Mouse (Mus musculus) adrenal gland, postnatal 10 days (tissue): Measurements from ENCODE around the gene Bloc1s4. TPM values are rescaled to one million over a fixed set of nuclear protein-coding genes. Genes with fewer than 3 reads are reported as not detected.

ENCODE experiments used
- DNase-seq: peaks from one replicate; pipeline ENCODE4 v3.0.0; 2021; ENCODE audit warnings: mixed read lengths
- long read RNA-seq, 2 experiments: library from polyadenylated mRNA; stranded (forward); transcript quantifications; one replicate each; pipeline ENCODE4 v2.0.0; 2021
- total RNA-seq, 2 experiments: library from RNA; stranded (reverse); gene quantifications; 2 replicates each; pipeline ENCODE4 v1.2.3; 2021

The Bloc1s4 gene
- total RNA-seq: 10 to 100 TPM; 22.6 to 27.2 TPM
- long read RNA-seq, experiment 1, transcript Bloc1s4-201 (1 exons, 1,273 nt): major isoform, 96 of 96 reads
- long read RNA-seq, experiment 1, partial matches to known transcripts: 0 of 96 reads
- long read RNA-seq, experiment 1, other reads (novel, unspliced or antisense): 0 of 96 reads
- long read RNA-seq, experiment 2, transcript Bloc1s4-201 (1 exons, 1,273 nt): major isoform, 35 of 35 reads
- long read RNA-seq, experiment 2, partial matches to known transcripts: 0 of 35 reads
- long read RNA-seq, experiment 2, other reads (novel, unspliced or antisense): 0 of 35 reads

GRCm38 (mm10) chr5:36748536-36749061, at the start of gene Bloc1s4:
TSS of gene Bloc1s4 (minus strand) at chr5:36748650.
- peak; percentile 95 for DNase-seq

GRCm38 (mm10) chr5:36797291-36797690, 48.8 kb upstream of the Bloc1s4 start:
- DNase-seq: no peak

- peak; percentile 95 for DNase-seq
Observed at GRCm38 (mm10) chr5:36796296-36797014, 48.0 kb upstream of the Bloc1s4 start, which contains the start of gene Mrfap1. TSS of gene Mrfap1 (minus strand) at chr5:36796772.

DNA sequence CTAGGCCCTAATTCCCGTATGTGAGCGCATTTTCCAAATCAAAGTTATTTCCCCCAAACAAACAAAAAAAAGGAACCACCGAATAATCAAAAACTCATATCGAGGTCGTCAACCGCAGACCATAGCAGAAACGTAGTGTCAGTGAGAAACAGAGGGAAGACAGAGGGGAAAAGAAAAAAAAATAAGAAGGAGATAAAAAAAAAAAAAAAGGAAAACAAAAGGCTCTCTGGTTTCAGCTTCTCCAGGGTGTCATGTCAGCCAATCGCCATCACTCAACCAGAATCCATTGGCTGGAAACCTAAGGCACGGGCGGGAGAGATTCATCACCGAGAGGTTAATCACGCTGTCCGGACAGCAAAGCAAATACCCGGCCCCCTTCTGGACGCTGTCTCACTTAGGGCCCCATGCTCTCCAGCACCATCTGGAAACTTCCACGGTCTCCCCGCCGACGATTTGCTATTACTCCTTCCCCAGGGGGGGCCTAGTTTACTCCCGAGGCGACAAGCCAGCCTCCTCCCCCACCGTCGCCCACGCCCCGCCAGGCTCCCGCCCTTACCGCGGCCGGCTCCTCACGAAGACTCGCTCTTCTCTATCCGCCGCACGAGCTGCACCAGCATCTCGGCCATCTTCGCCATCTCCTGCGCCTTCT, 47.3 kb upstream of the Bloc1s4 start:
- DNase-seq: peak; percentile 82

DNA sequence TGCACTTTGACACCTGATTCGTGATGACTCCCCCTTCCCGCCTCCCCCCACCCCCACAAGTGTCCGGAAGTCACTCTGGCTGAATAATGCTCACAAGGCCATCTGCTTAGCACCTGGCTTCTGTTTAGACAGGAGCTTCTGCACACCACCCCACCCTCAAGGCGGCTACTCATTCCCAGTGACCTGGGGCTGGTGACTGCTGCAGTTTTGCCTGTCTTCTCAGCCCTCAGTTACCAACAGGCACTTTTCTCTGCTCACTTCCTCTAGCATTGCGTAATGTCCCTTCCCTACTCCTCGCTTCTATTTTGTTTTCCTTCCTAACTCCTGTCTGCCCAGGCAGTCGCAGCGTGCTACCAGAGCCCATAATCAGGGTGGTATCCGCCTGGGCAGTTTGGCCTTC, 43.4 kb upstream of the Bloc1s4 start:
- no peak for DNase-seq

- DNase-seq: no peak
Observed at GRCm38 (mm10) chr5:36786052-36786451, 37.6 kb upstream of the Bloc1s4 start.

- DNase-seq: no peak
Observed at GRCm38 (mm10) chr5:36779512-36779911, 31.1 kb upstream of the Bloc1s4 start.

DNA sequence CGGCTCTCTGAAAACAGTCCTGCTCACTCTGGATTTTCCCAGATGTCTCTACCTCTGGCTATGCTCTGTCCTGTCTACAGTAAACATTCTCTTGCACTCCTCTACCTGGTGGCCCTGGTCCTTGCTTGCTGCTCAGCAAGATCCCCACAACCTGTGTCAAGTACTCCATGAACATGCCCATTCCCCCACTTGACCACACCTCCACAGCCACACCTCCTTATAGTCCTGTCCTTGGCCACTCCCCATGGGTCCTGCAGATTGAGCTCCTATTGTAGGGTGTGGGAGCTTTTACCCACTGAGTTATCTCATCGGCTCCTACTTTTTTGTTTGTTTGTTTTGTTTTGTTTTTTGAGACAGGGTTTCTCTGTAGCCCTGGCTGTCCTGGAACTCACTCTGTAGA, 30.5 kb upstream of the Bloc1s4 start:
- no peak for DNase-seq

DNA sequence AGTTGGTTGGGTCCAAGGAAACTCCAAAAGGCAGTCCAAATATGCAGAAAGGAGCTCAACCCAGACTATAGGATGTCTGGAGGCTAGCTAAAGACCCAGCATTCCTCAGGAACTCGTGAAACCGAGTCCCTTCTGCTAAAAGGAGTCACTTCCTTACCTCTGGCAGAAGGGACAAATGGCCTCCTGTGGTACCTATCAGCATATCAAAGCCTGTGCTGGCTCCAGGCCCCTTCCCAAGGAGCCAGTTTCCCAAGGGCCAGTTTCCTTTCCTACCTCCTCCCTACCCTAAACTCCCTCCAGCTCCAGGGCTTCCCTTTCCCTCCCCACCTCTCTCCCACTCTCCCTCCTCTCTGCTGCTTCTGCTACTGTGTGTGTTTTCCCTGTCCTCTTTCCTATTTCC, 28.7 kb upstream of the Bloc1s4 start:
- DNase-seq: no peak

DNA sequence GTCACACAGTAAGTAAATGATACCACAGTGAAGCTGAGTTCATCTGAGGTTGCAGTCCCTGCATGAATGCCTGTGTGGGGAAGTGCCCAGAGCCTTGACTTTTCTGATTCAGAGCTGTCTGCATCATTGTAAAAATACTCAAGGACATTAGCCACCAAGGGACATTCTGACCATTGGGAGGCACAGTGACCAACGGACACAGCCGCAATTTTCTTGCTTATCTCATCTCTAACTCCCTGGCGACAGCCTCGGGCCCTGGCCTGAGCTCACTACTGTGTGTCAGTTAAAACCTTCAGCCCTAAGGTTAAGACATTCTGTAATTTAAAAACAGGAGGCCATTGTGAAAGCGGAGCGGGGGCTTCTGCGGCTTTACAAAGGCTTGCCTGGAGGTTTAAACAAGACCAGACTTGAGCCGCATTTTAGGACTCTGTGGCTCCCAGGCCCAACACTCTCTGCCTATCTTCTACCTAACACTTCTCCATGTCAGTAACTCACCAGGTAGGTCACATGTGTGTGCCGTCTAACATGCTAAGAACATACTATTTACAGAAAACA, 27.6 kb upstream of the Bloc1s4 start:
- peak; percentile 73 for DNase-seq

DNA sequence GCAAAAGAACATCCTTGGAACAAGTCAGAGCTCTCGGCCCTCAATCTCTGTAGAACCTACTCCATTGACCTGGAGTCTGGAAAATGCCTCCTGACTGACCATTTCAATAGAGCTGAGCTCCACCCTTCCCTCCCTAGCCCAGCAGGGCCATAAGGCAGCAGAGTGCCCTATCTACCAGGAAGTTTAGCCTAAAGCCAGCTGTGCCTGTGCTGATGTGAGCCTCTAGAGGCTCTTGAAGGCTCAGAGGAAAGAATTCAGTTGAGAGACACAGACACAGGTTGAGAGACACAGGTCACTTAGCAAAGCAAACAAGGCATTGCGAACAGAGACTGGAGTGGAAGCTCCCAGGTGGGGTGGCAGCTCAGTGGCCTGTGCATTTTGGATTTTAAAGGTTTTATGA, 26.9 kb upstream of the Bloc1s4 start:
- DNase-seq: no peak

DNA sequence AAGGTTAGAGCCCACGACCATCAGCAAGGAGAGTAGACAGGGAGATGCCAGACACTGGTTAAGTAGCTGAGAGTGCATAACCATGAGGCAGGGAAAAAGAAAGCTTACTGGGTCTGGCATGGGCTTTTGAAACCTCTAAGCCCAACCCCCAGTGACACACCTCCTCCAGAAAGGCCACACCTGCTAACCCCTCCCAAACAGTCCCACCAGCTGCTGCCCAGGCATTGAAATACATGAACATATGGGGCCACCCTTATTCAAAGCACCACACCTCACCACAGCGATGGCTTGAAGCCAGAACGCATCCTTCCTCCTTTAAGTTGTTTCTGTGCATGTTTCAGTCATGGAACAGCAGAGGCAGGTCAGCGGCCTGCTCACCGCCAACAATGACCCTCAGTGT, 24.1 kb upstream of the Bloc1s4 start:
- no peak for DNase-seq

DNA sequence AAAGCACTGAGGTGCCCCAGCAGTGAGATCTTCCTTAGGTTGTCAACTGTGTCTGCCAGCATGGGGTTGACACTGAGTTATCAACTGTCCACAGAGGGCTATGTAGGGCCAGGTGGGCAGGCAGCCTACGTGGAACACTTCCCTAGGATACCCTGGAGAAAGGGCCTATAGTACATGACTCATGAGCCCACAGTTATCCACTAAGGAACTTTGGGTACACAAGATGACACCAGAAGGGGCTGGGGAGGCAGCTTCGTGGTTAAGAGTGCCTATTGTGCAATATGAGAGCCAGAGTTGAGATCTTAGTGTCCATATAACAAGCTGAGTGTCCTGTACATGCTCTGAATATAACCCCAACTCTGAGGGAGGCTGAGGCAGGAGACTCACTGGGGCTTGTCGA, 21.2 kb upstream of the Bloc1s4 start:
- DNase-seq: no peak

- no peak for DNase-seq
Observed at GRCm38 (mm10) chr5:36766958-36767703, 18.7 kb upstream of the Bloc1s4 start.

- no peak for DNase-seq
Observed at GRCm38 (mm10) chr5:36759848-36760247, 11.4 kb upstream of the Bloc1s4 start.

DNA sequence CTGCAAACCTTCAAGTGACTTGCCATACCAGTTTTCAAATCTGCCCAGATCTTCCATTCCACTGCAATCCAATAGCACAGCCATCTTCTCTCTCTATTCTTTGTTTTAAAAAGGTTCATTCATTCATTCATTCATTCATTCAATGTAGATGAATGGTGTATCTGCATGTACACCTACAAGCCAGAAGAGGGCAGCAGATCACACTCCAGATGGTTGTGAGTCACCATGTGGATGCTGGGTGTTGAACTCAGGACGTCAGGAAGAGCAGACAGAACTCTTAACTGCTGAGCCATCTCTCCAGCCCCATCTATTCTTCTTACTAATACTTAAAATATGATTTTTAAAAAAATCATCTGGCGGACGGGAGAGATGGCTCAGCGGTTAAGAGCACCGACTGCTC, 8.6 kb upstream of the Bloc1s4 start:
- no peak for DNase-seq

GRCm38 (mm10) chr5:36750119-36751078, 1.9 kb upstream of the Bloc1s4 start:
- DNase-seq: no peak

- DNase-seq: no peak
Observed at GRCm38 (mm10) chr5:36747794-36748535, 485 bp downstream of the Bloc1s4 start.

DNA sequence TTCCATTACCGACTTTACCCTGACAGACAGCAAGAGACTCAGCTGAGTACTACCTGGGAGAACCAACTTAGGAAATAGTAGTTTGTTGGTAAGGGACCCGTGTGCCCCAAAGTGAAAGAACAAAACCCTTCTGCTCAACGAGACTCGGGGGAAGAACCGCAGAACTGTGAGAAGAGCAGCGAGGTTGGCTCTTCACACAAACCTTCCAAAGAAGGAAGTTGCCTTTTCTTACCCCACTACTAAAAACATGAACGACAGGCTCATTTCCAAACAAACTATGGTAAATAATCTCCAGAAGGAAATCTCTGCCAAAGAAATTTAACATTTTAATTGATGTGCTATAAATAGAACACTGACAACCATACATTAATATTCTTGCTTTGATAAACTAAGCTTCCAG, 1.4 kb downstream of the Bloc1s4 start:
- DNase-seq: no peak
